Mouse (Mus musculus): ENCODE measurements around the gene March2. TPM values are rescaled to one million over a fixed set of nuclear protein-coding genes. Genes with fewer than 3 reads are reported as not detected.

Gene March2
- polyA plus RNA-seq, 1 experiment from 2014 or later, result 45.3 TPM

DNA sequence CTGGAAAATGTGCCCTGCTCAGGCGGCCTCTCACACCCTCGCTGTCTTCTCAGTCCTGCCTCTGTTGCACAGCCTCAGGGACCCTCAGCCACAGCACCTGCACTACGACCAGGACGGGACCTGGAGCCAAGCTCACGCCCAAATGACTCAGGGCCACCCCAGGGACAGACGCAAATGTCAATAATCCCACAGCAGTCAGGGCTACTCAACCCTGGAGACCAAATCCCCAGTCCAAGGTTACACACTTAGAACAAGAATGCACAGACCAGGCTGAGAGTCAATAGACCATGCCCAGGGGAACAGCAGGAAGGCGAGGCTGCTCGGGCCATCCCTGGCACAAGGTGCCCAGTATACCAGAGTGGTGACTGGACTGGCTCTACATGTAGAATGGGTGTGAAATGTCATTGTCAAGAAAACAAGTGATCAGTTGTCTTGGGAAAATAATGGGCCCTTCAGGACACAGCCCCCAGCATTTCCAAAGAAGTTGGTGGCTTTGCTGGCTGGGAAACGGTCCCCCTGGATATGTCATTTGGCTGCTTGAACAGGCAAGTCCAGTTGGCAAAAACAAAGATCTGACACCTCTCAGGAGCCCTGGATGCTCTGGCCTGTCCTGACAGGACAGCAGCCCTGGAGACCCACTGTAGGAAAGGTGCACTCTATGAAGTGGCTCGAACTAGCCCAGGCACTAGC, 37.1 kb upstream of the March2 start:
- no peak for DNase-seq
- Histone ChIP-seq H3K9ac (no peak overlapping the region), H3K4me3 (ENCODE audit: low read depth, low read length) (no peak overlapping the region), H3K4me2 (no peak overlapping the region), H3K27ac (ENCODE audit: low read depth) (no peak overlapping the region), H3K9me3 (ENCODE audit: low read depth, low read length) (no peaks in the 10 kb centered on the region), H3K4me1 (ENCODE audit: insufficient read depth) (peaks cover 4% of the 10 kb centered on the region; the same call in 1 of the 2 replicates), H3K27me3 (ENCODE audit: insufficient read depth, low read length) (no peaks in the 10 kb centered on the region), H3K36me3 (ENCODE audit: insufficient read depth) (peaks cover 28% of the 10 kb centered on the region)
- ATAC-seq (ENCODE audit: insufficient read depth), result no peak
- TF ChIP-seq CTCF (IDR thresholded peaks at IDR 0.05; ENCODE audit: low read depth), result no peak
- whole genome bisulfite sequencing, result 79% methylated on average over 10 of the region's 10 CpGs

DNA sequence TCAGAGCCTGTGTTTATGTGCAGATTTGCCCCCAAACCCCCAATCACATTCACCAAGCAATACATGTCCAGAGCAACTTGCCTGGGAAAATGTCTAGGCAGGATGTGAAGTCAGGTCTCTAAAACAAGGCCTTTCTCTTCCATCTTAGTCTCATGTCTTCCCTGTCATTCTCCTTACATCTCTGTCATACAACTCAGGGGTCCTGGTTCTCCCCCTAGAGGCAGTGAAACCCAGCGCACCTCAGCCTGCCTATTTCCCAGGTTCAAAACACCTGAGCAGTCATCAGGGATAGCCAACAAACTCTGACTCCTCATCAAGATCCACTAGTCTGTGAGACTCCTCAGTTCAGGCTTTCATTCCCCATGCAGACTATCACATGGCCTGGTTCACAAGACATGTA, 36.2 kb upstream of the March2 start:
- no peaks in the 10 kb centered on the region for H3K9me3 ChIP-seq (ENCODE audit: low read depth, low read length)
- DNase-seq (no peak), ATAC-seq (ENCODE audit: insufficient read depth) (no peak)
- H3K27ac ChIP-seq (ENCODE audit: low read depth), result no peak overlapping the region
- no peak overlapping the region for H3K4me3 ChIP-seq (ENCODE audit: low read depth, low read length)
- H3K36me3 ChIP-seq (ENCODE audit: insufficient read depth), result peaks cover 33% of the 10 kb centered on the region
- no peaks in the 10 kb centered on the region for H3K27me3 ChIP-seq (ENCODE audit: insufficient read depth, low read length)
- WGBS, result 63% methylated on average over 1 of the region's 1 CpGs
- TF ChIP-seq CTCF (IDR thresholded peaks at IDR 0.05; ENCODE audit: low read depth), result peak; percentile 23; the same call in 1 of the 2 replicates
- peaks cover 4% of the 10 kb centered on the region; the same call in 1 of the 2 replicates for H3K4me1 ChIP-seq (ENCODE audit: insufficient read depth)
- no peak overlapping the region for H3K4me2 ChIP-seq
- H3K9ac ChIP-seq, result no peak overlapping the region

DNA sequence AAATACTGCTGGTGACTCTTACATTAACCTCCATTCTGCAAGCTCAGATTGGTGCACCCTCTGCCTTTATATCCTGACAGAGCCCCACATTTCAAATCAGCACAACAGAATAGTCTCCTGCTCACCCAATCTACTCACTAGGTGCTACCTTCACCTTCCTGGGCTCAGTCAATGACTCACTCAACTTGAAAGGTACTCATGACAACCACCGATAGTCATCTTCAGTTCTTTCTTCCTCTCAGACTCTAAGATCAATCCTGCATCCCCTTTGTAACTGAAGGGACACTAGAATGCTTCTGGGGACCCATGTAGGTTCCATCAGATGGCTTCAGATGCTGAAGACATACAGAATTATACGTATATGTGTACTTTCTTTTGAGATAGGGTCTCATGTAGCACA, 33.8 kb upstream of the March2 start:
- Histone ChIP-seq H3K9ac (no peak overlapping the region), H3K27me3 (ENCODE audit: insufficient read depth, low read length) (no peaks in the 10 kb centered on the region), H3K27ac (ENCODE audit: low read depth) (no peak overlapping the region), H3K9me3 (ENCODE audit: low read depth, low read length) (no peaks in the 10 kb centered on the region), H3K36me3 (ENCODE audit: insufficient read depth) (peaks cover 49% of the 10 kb centered on the region), H3K4me3 (ENCODE audit: low read depth, low read length) (no peak overlapping the region), H3K4me2 (no peak overlapping the region), H3K4me1 (ENCODE audit: insufficient read depth) (no peaks in the 10 kb centered on the region; the same call in 1 of the 2 replicates)
- ATAC-seq (ENCODE audit: insufficient read depth) (no peak), DNase-seq (no peak)
- TF ChIP-seq CTCF (IDR thresholded peaks at IDR 0.05; ENCODE audit: low read depth), result no peak
- WGBS, result 95% methylated on average over 2 of the region's 2 CpGs

- peaks cover 50% of the 10 kb centered on the region for H3K36me3 ChIP-seq (ENCODE audit: insufficient read depth)
- no peak overlapping the region for H3K4me3 ChIP-seq (ENCODE audit: low read depth, low read length)
- no peaks in the 10 kb centered on the region for H3K4me1 ChIP-seq (ENCODE audit: insufficient read depth)
- no peak for TF ChIP-seq CTCF (IDR thresholded peaks at IDR 0.05; ENCODE audit: low read depth)
- H3K27me3 ChIP-seq (ENCODE audit: insufficient read depth, low read length), result no peaks in the 10 kb centered on the region
- no peak for DNase-seq
- no peak for ATAC-seq (ENCODE audit: insufficient read depth)
- no peaks in the 10 kb centered on the region for H3K9me3 ChIP-seq (ENCODE audit: low read depth, low read length)
- H3K9ac ChIP-seq, result no peak overlapping the region
- no peak overlapping the region for H3K27ac ChIP-seq (ENCODE audit: low read depth)
- no peak overlapping the region for H3K4me2 ChIP-seq
These were observed 32.7 kb upstream of the March2 start for GRCm38 (mm10) chr17:33751181-33751580.

DNA sequence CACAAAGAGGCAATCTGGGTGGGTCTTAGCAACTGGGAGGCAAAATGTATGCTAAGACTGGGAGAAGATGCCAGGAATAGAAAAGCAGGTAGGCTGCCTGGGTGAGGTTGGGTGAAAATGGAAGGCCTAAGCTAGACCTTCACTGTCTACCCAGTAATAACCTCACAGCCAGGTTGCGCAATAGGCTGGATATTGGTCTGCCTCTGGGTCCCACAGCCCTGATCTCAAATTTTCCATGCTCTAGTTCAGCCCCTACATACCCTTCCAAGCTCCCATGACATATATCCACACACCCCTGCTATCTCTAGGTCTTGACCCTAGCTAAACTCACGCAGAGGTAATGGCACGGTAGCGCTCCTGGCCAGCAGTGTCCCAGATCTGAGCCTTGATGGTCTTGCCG, 31.0 kb upstream of the March2 start:
- H3K4me1 ChIP-seq (ENCODE audit: insufficient read depth), result no peaks in the 10 kb centered on the region
- no peak overlapping the region for H3K9ac ChIP-seq
- no peak for TF ChIP-seq CTCF (IDR thresholded peaks at IDR 0.05; ENCODE audit: low read depth)
- H3K9me3 ChIP-seq (ENCODE audit: low read depth, low read length), result no peaks in the 10 kb centered on the region
- 88% methylated on average over 5 of the region's 5 CpGs for WGBS
- ATAC-seq (ENCODE audit: insufficient read depth), result no peak
- H3K27me3 ChIP-seq (ENCODE audit: insufficient read depth, low read length), result no peaks in the 10 kb centered on the region
- H3K4me2 ChIP-seq, result no peak overlapping the region
- H3K36me3 ChIP-seq (ENCODE audit: insufficient read depth), result peaks cover 57% of the 10 kb centered on the region
- no peak overlapping the region for H3K27ac ChIP-seq (ENCODE audit: low read depth)
- DNase-seq, result no peak
- H3K4me3 ChIP-seq (ENCODE audit: low read depth, low read length), result no peak overlapping the region

- ATAC-seq (ENCODE audit: insufficient read depth), result peak; percentile 48
- H3K36me3 ChIP-seq (ENCODE audit: insufficient read depth), result peaks cover 46% of the 10 kb centered on the region
- H3K9ac ChIP-seq, result no peak overlapping the region
- H3K27me3 ChIP-seq (ENCODE audit: insufficient read depth, low read length), result no peaks in the 10 kb centered on the region
- H3K4me1 ChIP-seq (ENCODE audit: insufficient read depth), result no peaks in the 10 kb centered on the region
- H3K4me2 ChIP-seq, result no peak overlapping the region
- no peak overlapping the region for H3K27ac ChIP-seq (ENCODE audit: low read depth)
- H3K9me3 ChIP-seq (ENCODE audit: low read depth, low read length), result no peaks in the 10 kb centered on the region
- peak; percentile 73 for TF ChIP-seq CTCF (IDR thresholded peaks at IDR 0.05; ENCODE audit: low read depth)
- peak; percentile 75 for DNase-seq
- WGBS, result 66% methylated on average over 2 of the region's 2 CpGs
- H3K4me3 ChIP-seq (ENCODE audit: low read depth, low read length), result no peak overlapping the region
These were observed 27.5 kb upstream of the March2 start for GRCm38 (mm10) chr17:33746011-33746410.

GRCm38 (mm10) chr17:33744686-33745384, 26.4 kb upstream of the March2 start:
- Histone ChIP-seq H3K27ac (ENCODE audit: low read depth) (no peak overlapping the region), H3K4me2 (no peak overlapping the region), H3K27me3 (ENCODE audit: insufficient read depth, low read length) (no peaks in the 10 kb centered on the region), H3K9ac (no peak overlapping the region), H3K9me3 (ENCODE audit: low read depth, low read length) (no peaks in the 10 kb centered on the region), H3K36me3 (ENCODE audit: insufficient read depth) (peaks cover 42% of the 10 kb centered on the region), H3K4me3 (ENCODE audit: low read depth, low read length) (no peak overlapping the region), H3K4me1 (ENCODE audit: insufficient read depth) (no peaks in the 10 kb centered on the region)
- 73% methylated on average over 5 of the region's 5 CpGs for WGBS
- TF ChIP-seq CTCF (IDR thresholded peaks at IDR 0.05; ENCODE audit: low read depth), result no peak
- DNase-seq (no peak), ATAC-seq (ENCODE audit: insufficient read depth) (no peak)
